Mouse (Mus musculus) hindlimb bud, embryonic 11.5 days (tissue): ENCODE results near the gene Ankrd24.
"Not testable (repeated sequence)": the region's sequence is repeated elsewhere in the genome, so short reads cannot be mapped to it uniquely, and the experiment has no call there.

ENCODE experiments used
- DNase-seq: peaks from one replicate; pipeline ENCODE4 v3.0.0-alpha.2; 2012; ENCODE audit warnings: low read depth, low spot score; ENCODE audit errors: extremely low spot score

Gene Ankrd24

DNA sequence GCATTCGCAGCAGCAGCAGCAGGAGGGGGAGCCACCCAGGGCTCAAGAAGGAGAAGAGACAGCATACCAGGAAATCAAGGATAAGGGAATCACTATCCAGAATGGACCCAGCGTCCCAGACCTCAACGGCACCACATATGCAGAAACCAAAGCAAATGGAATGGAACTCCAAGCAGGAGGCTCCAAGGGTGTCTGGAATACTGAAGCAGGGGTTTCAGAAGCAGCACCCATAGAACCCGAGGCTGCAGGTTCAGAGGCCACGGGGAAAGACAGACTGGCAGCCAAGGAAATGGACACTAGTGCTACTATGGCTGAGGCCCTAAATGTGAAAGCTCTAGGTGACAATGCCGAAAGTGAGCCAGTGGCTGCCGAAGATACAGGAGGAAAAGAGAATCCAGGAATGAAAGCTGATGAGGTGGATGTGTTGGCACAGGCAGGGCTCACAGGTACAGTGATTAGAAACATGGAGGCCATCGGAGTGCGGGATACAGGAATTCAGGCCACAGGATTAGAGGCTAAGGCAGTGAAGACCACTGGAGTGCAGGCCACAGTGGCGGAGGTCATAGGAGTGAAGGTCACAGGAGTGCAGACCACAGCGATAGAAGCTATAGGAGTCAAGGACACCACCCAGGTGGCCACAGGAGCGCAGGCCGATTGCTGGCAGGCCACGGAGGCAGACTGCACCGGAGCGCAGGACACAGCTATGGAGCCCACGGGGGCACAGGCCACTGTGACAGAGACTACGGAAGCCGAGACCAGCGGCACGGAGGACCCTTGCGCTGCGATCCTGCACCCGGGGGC lies 14.5 kb downstream of the Ankrd24 start:
- no peak for DNase-seq

DNA sequence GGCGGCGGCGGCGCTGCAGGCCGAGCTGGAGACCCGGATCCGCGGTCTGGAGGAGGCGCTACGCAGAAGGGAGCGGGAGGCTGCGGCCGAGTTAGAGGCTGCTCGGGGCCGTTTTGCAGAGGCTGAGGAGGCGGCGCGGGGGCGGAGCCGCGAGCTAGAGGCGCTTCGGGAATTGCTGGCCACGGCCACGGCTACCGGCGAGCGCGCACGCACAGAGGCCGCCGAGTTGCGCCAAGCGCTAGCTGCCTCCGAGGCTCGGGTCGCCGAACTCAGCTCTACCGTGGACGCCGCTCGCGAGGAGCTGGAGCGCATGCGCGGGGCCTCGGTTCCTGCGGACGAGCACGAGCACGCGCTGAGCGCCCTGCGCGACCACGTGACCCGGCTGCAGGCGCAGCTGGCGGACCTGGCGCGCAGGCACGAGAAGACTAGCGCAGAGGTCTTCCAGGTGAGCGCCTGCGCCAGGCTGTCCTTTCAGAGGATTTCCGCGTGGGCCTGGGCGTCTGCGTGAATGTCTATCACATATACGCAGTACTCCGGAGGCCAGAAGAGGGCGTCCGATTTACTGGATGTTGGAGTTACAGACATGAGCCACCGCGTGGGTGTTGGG lies 15.2 kb downstream of the Ankrd24 start:
- peak; percentile 85 for DNase-seq

DNA sequence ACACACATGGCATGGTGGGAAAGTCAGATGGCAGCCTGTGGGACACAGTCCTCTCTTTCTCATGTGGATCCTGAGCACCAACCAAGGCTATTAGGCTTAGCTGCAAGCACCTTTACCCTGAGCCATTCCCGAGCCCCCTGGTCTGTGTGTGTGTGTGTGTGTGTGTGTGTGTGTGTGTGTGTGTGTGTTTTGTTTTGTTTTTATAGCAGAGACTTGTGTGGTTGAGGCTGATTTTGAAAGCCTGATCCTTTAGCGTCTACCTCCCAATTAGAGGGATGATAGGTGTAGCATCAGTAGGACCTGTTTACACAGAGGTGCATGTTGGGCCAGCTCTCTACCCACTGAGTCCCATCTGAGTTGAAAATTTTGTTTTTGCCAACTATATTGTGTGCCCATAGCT lies 15.8 kb downstream of the Ankrd24 start:
- no peak for DNase-seq

DNA sequence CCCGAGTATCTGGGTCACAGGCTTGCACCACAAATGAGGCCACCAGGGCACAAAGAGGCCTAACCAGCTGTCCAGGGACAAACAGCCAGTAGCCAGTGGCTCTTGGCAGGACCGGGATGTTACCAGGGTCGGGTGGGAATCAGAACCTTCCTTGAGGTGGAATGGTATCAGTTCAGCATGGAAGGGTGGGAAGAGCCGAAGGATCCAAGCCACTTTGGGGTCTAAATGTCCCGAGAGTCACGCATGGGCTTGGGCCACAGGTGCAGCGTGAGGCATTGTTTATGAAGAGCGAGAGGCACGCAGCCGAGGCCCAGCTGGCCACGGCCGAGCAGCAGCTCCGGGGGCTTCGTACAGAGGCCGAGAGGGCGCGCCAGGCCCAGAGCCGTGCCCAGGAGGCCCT lies 16.4 kb downstream of the Ankrd24 start:
- DNase-seq = no peak

DNA sequence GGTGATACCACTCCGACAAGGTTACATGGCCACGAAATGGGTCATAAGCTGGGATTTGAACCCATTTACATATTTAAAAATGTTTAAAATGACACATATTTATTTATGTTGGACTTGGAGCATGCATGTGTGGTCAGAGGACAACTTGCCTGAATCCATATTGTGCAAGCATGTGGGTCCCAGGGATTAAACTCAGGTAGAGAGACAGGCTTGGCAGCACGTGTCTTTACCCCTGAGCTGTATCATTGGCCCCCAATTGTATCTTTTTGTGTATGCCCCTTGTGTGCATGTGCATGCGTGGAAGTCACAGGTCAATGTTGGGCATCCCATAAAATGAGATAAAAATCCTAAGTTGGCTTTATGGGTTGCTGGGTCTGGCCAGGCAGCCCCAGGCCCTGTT lies 17.1 kb downstream of the Ankrd24 start:
- DNase-seq = no peak

DNA sequence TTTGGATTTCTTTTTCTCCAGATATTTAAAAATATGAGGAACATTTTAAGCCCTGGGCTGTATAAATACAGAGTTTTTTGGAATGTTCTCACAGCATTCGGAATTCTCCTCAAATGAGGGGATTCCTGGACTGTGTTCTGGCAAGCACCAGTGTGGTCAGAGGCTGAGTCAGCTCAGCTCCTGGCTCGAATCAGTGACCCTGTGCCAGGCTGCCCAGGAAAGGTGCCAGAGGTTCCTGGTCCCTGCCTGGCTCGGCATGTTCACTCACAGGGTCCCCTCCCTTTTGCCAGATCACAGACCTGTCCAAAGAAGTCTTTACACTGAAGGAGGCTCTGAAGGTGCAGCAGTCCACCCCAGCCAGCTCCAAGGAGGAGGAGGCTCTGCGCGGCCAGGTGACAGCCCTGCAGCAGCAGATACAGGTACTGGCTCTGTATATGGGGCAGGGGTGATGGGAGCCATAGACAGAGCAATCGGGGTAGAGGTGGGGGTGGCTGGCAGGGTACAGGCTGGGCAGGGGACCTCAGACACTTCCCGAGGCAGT lies 17.7 kb downstream of the Ankrd24 start:
- DNase-seq = no peak

DNA sequence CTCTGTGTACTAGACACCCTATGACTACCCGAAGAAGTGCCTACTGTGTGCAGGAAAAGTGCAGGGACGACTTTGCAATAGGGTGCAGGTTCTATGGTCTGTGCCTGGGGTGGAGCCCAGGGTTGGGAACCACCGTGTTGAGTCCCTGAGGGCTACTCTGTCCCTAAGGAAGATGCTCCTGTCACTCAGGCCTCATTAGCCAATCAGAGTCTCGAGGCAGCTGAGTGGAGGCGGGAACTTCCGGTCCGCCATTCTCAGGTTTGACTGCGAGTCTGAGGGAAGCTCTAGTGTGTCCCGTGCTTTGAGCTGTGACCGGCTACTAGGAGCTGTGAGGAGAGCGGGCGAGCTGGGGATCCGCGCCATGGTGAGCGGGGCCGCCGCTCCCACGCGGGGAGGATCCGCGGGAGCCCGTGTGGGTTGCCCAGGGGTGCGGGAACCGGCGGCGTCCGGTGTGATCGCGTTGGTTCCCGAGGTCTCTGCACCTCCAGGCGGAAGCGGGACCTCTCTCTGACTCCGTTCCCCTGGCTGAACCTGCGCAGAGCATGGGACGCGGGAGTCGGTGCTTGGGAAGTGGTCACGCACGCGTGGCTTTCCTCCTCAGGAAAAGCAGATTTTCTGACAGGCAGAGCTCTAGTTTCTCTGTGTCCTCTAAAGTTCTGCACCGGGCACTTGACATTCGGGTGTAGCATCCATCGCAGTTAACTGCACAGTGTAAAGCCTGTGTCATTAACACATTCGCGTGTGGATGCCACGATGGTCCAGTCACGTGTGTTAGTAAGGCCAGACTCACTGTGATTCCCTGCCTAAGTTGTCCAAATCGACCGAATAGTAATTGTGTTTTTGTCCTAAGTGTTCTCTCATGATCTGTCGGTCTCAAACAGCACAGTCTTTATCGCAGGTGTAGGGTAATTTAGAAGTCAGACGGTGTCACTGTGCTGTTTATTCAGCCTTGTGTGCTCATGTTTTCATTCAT lies 20.7 kb downstream of the Ankrd24 start, which contains the start of gene Gm10778:
TSS of gene Gm10778 (plus strand) at position 257 of the 973 bp plus-strand sequence.
- peak; percentile 80 for DNase-seq

DNA sequence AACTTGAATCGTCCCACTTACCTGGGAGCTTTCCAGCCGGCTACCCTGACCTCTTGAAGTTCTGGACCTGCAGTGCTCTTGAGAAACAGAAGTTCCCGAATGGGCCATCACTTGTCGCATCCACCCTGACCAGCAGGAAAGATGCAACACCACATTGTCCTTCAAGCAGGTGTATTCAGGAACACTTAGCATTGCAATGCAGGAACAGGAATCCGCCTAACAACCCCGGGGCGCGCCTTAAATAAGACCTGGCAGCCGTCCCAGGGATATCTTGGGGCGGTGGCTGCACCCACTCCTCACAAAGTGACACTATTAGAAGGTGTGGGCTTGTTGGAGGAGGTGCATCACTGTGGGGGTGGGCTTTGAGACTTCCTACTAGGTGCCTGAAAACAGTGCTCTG lies 26.8 kb downstream of the Ankrd24 start:
- no peak for DNase-seq

DNA sequence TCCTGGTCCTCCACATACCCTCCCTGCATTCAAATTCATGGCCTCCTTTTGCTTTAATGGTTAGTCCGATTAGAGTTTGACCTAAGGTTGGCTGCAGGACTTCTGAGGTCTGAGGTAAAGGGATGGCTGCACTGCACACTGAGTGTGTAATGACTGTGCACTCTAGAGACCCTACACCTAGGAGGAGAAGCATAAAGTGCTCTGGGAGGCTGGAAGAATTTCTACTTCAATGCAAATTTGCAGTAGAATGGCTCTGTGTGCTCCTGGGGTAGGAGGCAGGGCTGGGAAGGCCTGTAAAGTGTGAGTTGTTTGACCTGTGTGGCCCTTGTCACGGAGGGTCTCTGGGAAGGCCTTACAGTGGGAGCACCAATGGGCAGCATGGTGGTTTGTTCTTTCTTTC lies 27.8 kb downstream of the Ankrd24 start:
- no peak for DNase-seq

DNA sequence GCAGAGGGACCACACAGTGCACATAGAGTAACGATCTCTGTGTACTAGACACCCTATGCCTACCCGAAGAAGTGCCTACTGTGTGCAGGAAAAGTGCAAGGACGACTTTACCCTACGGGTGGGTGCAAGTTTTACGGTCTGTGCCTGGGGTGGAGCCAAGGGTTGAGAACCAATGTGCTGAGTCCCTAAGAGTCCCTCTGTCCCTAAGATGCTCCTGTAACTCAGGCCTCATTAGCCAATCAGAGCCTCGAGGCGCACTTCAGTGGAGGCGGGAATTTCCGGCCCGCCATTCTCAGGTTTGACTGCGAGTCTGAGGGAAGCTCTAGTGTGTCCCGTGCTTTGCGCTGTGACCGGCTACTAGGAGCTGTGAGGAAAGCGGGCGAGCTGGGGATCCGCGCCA lies 58.8 kb downstream of the Ankrd24 start:
- not testable (repeated sequence) for DNase-seq
